Mouse (Mus musculus) myocyte (in vitro differentiated cells): Measurements from ENCODE around the gene F11. TPM values are rescaled to one million over a fixed set of nuclear protein-coding genes. Genes with fewer than 3 reads are reported as not detected.

Experiments
- H3K27me3 ChIP-seq: one replicate; pipeline ENCODE4 v1.6.1; 2011; ENCODE audit not compliant: control insufficient read depth, insufficient read depth, insufficient read length
- H3K36me3 ChIP-seq: one replicate; pipeline ENCODE4 v1.6.1; 2011; ENCODE audit not compliant: control insufficient read depth, insufficient read depth
- H3K4me2 ChIP-seq: one replicate; pipeline ENCODE4 v1.6.1; 2011; ENCODE audit warnings: low read depth, control low read depth
- H3K4me3 ChIP-seq: one replicate; pipeline ENCODE4 v1.5.1; 2011; ENCODE audit warnings: mild to moderate bottlenecking, control low read depth, moderate library complexity
- H3K79me2 ChIP-seq: one replicate; pipeline ENCODE4 v1.6.1; 2011; ENCODE audit not compliant: control insufficient read depth, insufficient read depth
- H3ac ChIP-seq: one replicate; pipeline ENCODE4 v1.6.1; 2011; ENCODE audit not compliant: control insufficient read depth, insufficient read length
- CEBPB ChIP-seq: IDR thresholded peaks from 2 replicates; pipeline ENCODE4 v1.6.1; 2011; ENCODE audit warnings: mild to moderate bottlenecking, moderate library complexity; ENCODE audit not compliant: poor library complexity, insufficient read depth, severe bottlenecking
- E2F4 ChIP-seq: IDR thresholded peaks from one replicate; pipeline ENCODE4 v1.6.1; 2011; ENCODE audit warnings: mild to moderate bottlenecking, control low read depth, moderate library complexity; ENCODE audit not compliant: insufficient read depth
- MAX ChIP-seq: IDR thresholded peaks from one replicate; pipeline ENCODE4 v1.6.1; 2011; ENCODE audit warnings: low read depth, mild to moderate bottlenecking, control low read depth
- MYOD1 ChIP-seq, 3 experiments: IDR thresholded peaks; one replicate each; pipeline ENCODE4 v1.6.1; 2011; ENCODE audit warnings: control low read depth in 2 of 3, low read depth in 2 of 3, mild to moderate bottlenecking in 2 of 3, moderate library complexity in 1 of 3; ENCODE audit not compliant: insufficient read length in 2 of 3, control insufficient read depth in 1 of 3
- MYOG ChIP-seq, 3 experiments: IDR thresholded peaks; one replicate each; pipeline ENCODE4 v1.6.1; 2011; ENCODE audit warnings: control low read depth in 2 of 3, low read depth in 2 of 3, mild to moderate bottlenecking in 2 of 3; ENCODE audit not compliant: insufficient read length in 2 of 3, control insufficient read depth in 1 of 3, insufficient read depth in 1 of 3
- POLR2A ChIP-seq: IDR thresholded peaks from one replicate; pipeline ENCODE4 v1.6.1; 2011; ENCODE audit warnings: low read depth, mild to moderate bottlenecking, control low read depth, moderate library complexity; ENCODE audit not compliant: insufficient read length
- POLR2AphosphoS2 ChIP-seq: IDR thresholded peaks from one replicate; pipeline ENCODE4 v1.6.1; 2011; ENCODE audit warnings: low read depth, control low read depth; ENCODE audit not compliant: insufficient read length
- REST ChIP-seq: IDR thresholded peaks from one replicate; pipeline ENCODE4 v1.6.1; 2011; ENCODE audit warnings: mild to moderate bottlenecking, control low read depth, moderate library complexity; ENCODE audit not compliant: insufficient read depth, insufficient read length
- SRF ChIP-seq: IDR thresholded peaks from one replicate; pipeline ENCODE4 v1.6.1; 2011; ENCODE audit warnings: low read depth; ENCODE audit not compliant: control insufficient read depth, insufficient read length
- TCF12 ChIP-seq: IDR thresholded peaks from one replicate; pipeline ENCODE4 v1.6.1; 2011; ENCODE audit warnings: mild to moderate bottlenecking, control low read depth; ENCODE audit not compliant: poor library complexity, insufficient read depth, severe bottlenecking
- TCF3 ChIP-seq: IDR thresholded peaks from one replicate; pipeline ENCODE4 v1.6.1; 2011; ENCODE audit warnings: low read depth, control low read depth; ENCODE audit not compliant: insufficient read length
- USF1 ChIP-seq: IDR thresholded peaks from one replicate; pipeline ENCODE4 v1.6.1; 2011; ENCODE audit warnings: low read depth, mild to moderate bottlenecking, control low read depth, moderate library complexity
- polyA plus RNA-seq: library from polyadenylated mRNA; unstranded; fragments of >200 nt; fragmentation: generic; extraction: Trizol; gene quantifications from one replicate; pipeline ENCODE4 v1.2.1, GENCODE M21; 2012; ENCODE audit warnings: missing spikeins

The F11 gene
- polyA plus RNA-seq, 1 experiment = not detected

DNA sequence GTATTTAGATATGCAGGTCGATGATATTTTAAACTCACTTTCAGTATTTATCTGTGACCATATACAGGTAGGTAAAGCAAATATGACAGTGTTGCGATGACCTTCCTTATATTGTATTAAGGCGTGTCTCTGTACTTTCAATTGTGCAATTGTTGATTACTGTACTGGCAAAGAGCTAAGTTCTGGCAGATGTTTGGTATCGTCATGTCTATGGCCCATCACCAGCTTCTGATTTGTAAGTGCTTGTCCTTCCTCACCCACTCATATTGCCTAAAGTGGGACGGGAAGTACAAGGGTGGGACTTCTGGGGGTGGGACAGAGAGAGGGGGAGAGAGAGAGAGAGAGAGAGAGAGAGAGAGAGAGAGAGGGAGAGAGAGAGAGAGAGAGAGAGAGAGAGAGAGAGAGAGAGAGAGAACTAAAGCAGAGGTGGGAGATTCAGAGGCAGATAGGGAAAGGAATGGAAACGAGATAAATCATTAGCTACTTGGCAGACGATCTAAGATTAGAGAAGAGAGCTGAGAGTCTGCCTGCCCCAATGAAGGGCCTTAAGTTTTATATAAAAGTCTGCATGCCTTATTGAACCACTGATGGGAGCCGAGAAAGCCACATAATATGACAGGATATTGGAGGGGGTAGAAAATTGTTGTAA lies 7.5 kb downstream of the F11 start:
- H3K79me2 ChIP-seq = no peaks in the 10 kb centered on the region
- H3K27me3 ChIP-seq = no peaks in the 10 kb centered on the region
- no peaks in the 10 kb centered on the region for H3K36me3 ChIP-seq
- no peak overlapping the region for H3K4me2 ChIP-seq
- no peak overlapping the region for H3K4me3 ChIP-seq
- no peak overlapping the region for H3ac ChIP-seq
- TF ChIP-seq SRF (no peak), TCF3 (no peak), REST (no peak), USF1 (no peak)

- H3K79me2 ChIP-seq = no peaks in the 10 kb centered on the region
- TF ChIP-seq MAX = no peak
- no peak for TF ChIP-seq TCF12
- TF ChIP-seq POLR2A = no peak
- no peak for TF ChIP-seq USF1
- no peak for TF ChIP-seq REST
- TF ChIP-seq CEBPB = no peak
- no peak for TF ChIP-seq POLR2AphosphoS2
- no peak for TF ChIP-seq MYOD1 (IDR thresholded peaks at IDR 0.05; ENCODE audit: control insufficient read depth in 1 of 3, insufficient read length in 2 of 3, low read depth in 2 of 3)
- TF ChIP-seq E2F4 = no peak
- TF ChIP-seq TCF3 = no peak
- no peak for TF ChIP-seq MYOG (IDR thresholded peaks at IDR 0.05; ENCODE audit: control insufficient read depth in 1 of 3, insufficient read depth in 1 of 3, insufficient read length in 2 of 3, low read depth in 2 of 3)
- TF ChIP-seq SRF = no peak
- no peak overlapping the region for H3ac ChIP-seq
- no peak overlapping the region for H3K4me3 ChIP-seq
- H3K36me3 ChIP-seq = no peaks in the 10 kb centered on the region
- H3K27me3 ChIP-seq = no peaks in the 10 kb centered on the region
- H3K4me2 ChIP-seq = no peak overlapping the region
Measured at GRCm38 (mm10) chr8:45253586-45253985, 8.2 kb downstream of the F11 start.

DNA sequence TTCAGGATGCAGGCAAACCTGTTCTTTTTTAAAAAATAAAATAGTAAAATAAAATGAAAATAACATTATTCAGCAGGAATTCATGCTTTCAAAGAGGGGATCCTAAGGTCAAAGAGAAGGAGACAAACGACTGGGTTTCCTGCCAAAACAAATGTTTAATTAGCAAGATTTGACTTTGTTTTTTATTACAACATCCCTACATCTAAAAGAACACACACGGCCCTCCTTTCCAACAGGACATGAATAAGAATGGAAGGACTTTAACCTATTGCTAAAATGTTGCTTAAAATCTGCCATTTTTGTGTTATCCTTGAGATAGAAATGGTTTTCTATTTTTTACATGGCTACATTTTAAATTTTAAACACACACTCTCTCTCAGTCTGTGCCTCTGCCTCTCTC lies 8.7 kb downstream of the F11 start:
- H3K79me2 ChIP-seq = no peaks in the 10 kb centered on the region
- H3K27me3 ChIP-seq = no peaks in the 10 kb centered on the region
- no peak overlapping the region for H3K4me3 ChIP-seq
- no peak overlapping the region for H3K4me2 ChIP-seq
- TF ChIP-seq CEBPB = no peak
- no peak for TF ChIP-seq TCF3
- no peak for TF ChIP-seq MYOG (IDR thresholded peaks at IDR 0.05; ENCODE audit: control insufficient read depth in 1 of 3, insufficient read depth in 1 of 3, insufficient read length in 2 of 3, low read depth in 2 of 3)
- TF ChIP-seq MAX = no peak
- no peak for TF ChIP-seq SRF
- TF ChIP-seq TCF12 = no peak
- no peak for TF ChIP-seq USF1
- no peak for TF ChIP-seq E2F4
- TF ChIP-seq POLR2AphosphoS2 = no peak
- no peak for TF ChIP-seq MYOD1 (IDR thresholded peaks at IDR 0.05; ENCODE audit: control insufficient read depth in 1 of 3, insufficient read length in 2 of 3, low read depth in 2 of 3)
- TF ChIP-seq REST = no peak
- TF ChIP-seq POLR2A = no peak
- no peak overlapping the region for H3ac ChIP-seq
- no peaks in the 10 kb centered on the region for H3K36me3 ChIP-seq

DNA sequence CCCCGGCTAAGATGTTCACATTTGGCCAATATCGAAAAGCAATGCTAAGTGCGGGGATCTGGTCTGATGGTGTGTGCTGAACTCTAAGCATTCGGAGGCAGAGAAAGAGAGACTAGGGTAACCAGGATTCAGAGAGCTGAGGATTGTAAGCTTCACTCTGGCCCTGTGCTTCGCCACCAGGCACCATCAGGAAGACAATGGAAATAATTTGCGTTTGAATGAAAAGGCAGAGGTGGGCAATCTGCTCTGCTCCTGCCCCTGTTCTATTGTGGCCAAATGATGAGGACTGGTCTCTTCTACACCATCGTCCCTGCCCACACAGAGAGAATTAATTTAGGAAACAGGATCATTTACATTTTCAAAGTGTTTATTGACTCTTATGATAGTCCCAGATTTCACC lies 15.5 kb downstream of the F11 start:
- Histone ChIP-seq H3K4me2 (no peak overlapping the region), H3K27me3 (peaks cover 6% of the 10 kb centered on the region), H3ac (no peak overlapping the region), H3K79me2 (no peaks in the 10 kb centered on the region), H3K4me3 (no peak overlapping the region), H3K36me3 (no peaks in the 10 kb centered on the region)
- no peak for TF ChIP-seq POLR2A
- no peak for TF ChIP-seq SRF
- no peak for TF ChIP-seq E2F4
- no peak for TF ChIP-seq MYOD1 (IDR thresholded peaks at IDR 0.05; ENCODE audit: control insufficient read depth in 1 of 3, insufficient read length in 2 of 3, low read depth in 2 of 3)
- no peak for TF ChIP-seq MAX
- TF ChIP-seq TCF3 = no peak
- TF ChIP-seq CEBPB = no peak
- no peak for TF ChIP-seq REST
- no peak for TF ChIP-seq TCF12

- Histone ChIP-seq H3ac (no peak overlapping the region), H3K79me2 (no peaks in the 10 kb centered on the region)
- TF ChIP-seq POLR2AphosphoS2 (no peak), CEBPB (no peak), MYOD1 (IDR thresholded peaks at IDR 0.05; ENCODE audit: control insufficient read depth in 1 of 3, insufficient read length in 2 of 3, low read depth in 2 of 3) (no peak), REST (no peak), POLR2A (no peak), TCF3 (no peak), MYOG (IDR thresholded peaks at IDR 0.05; ENCODE audit: control insufficient read depth in 1 of 3, insufficient read depth in 1 of 3, insufficient read length in 2 of 3, low read depth in 2 of 3) (no peak)
Measured at GRCm38 (mm10) chr8:45239363-45239762, 22.5 kb downstream of the F11 start.

More at GRCm38 (mm10) chr8:45239363-45239762, 22.5 kb downstream of the F11 start:
- Histone ChIP-seq H3K4me2 (no peak overlapping the region), H3K36me3 (no peaks in the 10 kb centered on the region), H3K4me3 (no peak overlapping the region), H3K27me3 (no peaks in the 10 kb centered on the region)
